Mouse (Mus musculus) mesoderm, embryonic 11.5 days (tissue): ENCODE measurements around the gene Hapln2.

ENCODE experiments used
- DNase-seq: peaks from one replicate; pipeline ENCODE4 v3.0.0-alpha.2; 2012; ENCODE audit warnings: low read depth, low spot score

Gene Hapln2

DNA sequence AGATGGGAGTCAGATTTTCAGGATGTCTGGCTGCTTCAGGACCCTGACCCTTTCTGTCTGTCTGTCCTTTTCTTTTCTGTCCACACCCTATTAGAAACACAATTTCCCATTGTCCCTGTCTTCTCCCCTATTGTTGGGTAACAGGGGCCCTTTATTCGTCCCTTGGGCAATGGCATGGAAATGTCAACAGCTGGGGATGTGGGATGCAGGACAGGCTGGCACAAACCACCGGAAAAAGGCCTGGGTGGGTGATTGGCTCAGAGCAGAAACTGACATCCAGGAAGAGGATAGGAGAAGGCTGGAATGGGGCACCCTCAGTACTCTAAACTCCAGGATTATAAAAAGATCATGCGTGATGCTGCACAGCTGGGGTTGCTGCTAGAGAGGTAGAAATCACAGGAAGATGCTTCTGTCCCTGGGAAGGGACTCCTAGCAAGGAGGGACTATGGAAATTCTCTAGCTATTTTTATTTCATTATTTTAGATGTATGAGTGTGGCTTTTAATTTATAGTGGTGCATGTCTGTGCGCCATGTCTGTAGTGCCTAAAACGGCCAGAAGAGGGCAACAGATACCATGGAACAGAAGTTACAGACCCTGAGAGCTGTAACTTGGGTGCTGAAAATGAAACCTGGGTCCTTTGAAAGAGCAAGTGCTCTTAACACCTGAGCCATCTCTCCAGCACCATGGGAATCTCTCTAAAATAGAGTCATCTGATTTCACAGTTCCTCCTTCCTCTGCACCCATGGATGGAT is at the start of gene Hapln2:
TSS of gene Hapln2 (minus strand) at position 150 of the 753 bp plus-strand sequence.
- no peak for DNase-seq

DNA sequence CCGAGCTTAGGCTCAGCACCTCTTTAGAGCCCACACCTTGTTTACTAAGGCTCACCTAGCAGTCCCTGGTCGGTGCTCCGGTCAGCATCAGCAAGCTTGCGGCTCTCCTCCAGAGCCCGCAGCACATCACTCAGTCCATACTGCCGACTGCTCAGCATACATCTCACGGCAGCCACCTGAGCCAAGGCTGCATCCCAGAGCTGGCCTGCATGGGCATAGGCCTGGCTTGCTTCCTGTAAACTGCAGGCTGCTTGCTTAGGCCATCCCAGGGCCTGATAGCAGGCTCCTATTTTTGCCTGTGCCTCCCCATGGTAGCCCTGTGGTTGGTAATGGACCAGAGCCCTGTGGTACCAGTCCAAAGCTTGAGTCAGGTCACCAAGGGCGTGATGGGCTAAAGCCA is 47.4 kb upstream of the Hapln2 start:
- no peak for DNase-seq

DNA sequence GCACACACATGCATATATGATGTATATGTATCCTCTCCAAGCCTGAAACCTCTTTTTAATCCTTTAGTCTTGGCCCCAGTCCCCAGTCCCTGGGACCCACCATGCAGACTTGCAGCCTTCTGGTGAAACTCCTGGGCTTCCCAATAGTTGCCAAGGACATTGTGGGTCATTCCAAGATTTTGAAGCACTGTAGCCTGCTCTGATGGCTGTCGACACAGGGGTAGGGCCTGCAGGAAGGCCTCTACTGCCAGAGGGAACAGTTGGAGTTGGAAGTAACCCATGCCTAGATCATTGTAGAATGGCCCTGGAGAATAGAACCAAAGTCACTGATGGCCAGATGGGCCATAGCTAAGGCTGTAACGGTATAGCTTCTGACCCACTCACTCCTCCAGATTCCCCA is 47.0 kb upstream of the Hapln2 start:
- DNase-seq: no peak

GRCm38 (mm10) chr3:88073631-88074030 is 46.2 kb upstream of the Hapln2 start:
- no peak for DNase-seq

GRCm38 (mm10) chr3:88071783-88072182 is 44.4 kb upstream of the Hapln2 start:
- peak; percentile 82 for DNase-seq

GRCm38 (mm10) chr3:88068386-88068785 is 41.0 kb upstream of the Hapln2 start:
- DNase-seq: no peak

DNA sequence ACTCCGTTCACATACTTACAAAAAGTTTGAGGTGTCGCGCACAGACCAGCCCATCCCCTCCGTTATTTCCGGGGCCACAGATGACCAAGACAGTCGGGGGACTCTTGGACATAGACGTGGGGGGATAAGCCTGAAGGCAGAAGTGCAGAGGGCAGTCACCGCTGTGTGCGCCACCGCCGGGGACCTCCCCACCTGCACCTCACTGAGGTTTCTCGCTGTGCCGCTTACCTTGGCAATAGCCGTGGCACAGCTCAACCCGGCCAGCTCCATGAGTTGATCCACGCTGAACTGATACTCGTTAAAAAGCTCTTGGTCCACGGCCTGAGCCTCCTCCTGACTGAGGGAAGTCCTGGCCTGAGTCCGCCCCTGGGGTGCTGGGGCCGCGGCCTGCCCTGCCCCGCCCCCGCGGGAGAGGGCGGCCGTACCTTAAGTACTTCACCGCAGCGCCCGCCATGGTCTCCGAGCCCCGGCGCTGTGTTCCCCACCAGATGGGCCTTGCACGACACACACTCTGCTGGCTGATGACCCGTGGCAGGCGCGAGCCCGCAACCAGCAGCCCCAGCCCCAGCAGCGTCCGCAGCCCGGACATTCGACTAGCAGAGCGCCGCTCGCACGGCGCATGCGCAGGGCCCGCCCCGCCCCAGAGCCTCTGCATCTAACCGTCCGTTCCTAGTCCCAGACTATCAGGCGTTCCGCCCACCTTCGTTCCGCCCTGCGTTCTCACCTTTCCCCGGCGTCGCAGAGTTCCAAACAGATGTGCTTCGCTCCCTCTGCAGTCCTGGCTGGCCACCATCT is 30.7 kb upstream of the Hapln2 start, which contains the start of gene Naxe:
TSS of gene Naxe (minus strand) at position 594 of the 795 bp plus-strand sequence.
- DNase-seq: peak; percentile 95

DNA sequence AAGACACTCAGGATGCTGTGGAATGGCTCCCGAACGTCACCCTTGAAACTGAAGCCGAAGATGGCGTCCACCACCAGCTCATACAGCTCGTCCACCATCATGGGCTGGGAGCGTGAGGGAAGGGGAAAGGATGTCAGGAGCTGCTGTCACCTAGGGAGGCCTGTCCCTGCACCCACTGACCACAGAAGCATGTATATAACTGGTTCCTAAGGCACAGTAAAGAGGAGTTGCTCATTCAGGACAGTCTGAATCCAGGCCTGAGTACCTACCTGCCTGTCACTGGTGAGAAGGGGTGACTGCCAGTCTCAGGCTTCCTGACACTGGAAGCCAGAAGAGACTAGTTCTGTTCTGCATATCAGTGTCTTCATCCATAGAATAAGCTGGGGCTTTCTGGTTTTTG is 29.6 kb upstream of the Hapln2 start:
- DNase-seq: no peak

DNA sequence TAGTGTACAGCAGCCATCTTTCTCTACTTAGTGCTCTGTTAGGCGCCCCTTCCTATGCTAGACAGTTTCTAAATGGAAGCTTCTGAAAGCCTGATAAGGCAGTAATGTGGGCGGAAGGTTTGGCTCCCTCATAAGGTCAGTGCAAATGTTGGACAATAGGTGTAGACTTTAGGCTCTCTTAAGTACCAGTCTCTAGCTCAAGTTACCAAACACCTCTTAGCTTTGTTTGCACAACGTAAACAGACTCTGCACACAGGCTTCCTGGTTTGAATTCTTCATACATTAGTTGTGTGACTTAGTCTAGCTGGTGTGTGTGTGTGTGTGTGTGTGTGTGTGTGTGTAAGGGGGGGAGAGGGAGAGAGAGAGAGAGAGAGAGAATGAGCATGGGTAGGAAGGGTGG is 22.1 kb upstream of the Hapln2 start:
- no peak for DNase-seq

- peak; percentile 97 for DNase-seq
Observed at GRCm38 (mm10) chr3:88042661-88043421, 15.5 kb upstream of the Hapln2 start, which contains the start of gene Gpatch4. Gpatch4 (plus strand) TSS chr3:88043108.

DNA sequence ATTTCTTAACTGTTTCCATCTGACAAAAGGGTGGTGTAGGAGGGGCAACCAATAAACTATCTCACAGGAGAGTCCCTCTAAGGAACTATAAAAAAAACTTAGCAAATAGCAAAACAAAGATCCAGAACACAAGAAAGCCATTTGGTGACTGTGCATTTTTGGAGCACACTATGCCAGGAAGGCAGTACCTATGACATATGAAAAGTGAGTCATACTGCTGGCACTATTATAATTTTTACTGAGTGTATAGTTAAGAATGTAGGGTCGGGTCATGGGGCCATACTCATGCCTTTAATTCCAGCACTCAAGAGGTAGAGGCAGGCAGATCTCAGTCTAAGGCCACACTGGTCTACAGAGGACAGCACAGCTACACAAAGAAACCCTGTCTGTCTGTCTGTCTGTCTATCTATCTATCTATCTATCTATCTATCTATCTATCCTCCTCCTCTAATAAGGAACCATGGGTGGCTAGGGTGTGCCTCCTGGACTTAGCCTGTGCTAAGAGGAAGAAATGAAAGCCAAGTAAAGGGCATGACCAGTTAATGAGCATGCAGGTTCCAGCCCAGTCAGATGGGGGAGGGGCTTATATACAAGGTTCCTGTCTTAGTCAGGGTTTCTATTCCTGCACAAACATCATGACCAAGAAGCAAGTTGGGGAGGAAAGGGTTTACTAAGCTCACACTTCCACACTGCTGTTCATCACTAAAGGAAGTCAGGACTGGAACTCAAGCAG is 8.3 kb upstream of the Hapln2 start:
- DNase-seq: no peak

- DNase-seq: no peak
Observed at GRCm38 (mm10) chr3:88033506-88033905, 6.1 kb upstream of the Hapln2 start.

DNA sequence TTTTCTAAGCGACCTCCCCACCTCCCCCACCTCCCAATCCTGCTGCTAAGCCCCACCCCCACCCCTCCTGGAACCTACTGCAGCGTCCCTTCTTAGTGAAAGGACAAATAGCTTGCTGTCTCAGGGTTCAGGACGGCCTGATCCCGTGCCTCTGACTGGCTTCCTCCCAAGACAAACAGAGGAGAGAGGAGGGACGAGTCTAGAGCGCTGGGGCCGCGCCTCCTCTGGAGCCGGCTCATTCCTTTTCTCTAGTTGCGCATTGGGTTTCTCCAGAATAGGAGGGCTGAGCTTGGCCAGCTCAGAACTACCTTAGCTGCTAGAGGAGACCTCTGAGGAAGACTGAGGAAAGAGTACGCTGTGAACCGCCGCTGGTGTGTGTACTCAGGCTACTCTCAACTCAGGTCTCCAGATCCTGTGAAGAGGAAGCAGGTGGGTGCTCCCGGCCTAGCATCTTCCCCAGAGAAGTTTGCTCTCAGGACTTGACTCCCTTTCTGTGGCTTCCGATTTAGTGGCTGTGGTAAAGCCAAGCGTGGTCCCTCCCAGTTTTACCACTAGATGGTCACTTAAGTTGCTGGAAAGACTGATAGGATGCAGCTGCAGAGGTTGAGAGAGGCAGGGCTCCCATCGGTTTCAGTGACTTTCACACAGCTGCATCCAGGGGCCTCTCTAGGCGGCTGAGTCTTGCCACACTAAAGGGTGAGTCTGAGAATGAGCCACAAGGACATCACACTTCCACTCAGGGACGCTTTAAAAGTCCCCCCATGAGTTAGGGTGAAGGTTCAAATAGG is 3.4 kb upstream of the Hapln2 start:
- DNase-seq: no peak

- DNase-seq: no peak
Observed at GRCm38 (mm10) chr3:88026823-88027222, 560 bp downstream of the Hapln2 start.

- DNase-seq: peak; percentile 49
Observed at GRCm38 (mm10) chr3:88023192-88024074, 4.0 kb downstream of the Hapln2 start.

GRCm38 (mm10) chr3:88022322-88023191 is 4.8 kb downstream of the Hapln2 start:
- DNase-seq: peak; percentile 91

DNA sequence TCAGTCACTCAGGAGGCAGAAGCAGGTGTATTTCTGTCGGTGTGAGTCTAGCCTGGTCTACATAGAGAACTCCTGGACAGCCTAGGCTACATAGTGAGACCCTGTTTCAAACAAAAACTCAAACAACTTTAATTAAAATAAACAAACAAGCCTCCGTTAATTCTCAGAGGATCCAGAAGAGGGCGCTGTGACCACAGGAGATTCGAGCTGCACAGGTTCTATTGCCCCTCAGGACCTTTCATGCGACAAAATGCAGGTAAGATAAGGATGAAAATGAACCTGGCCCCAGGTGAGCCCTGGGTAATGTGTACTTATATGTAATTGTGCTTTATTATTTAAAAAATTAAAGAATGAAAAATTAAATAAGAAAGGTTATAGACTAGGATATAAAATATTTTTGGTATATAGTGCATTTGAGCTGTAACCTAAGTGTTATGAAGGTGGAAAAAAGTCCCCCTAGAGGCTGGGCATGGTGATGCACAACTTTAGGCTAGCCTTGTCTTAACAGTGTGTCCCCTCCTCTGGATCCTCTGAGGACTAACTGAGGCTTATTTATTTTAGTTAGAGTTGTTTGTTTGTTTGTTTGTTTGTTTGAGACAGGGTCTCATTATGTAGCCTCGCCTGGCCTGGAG is 16.6 kb downstream of the Hapln2 start:
- no peak for DNase-seq
